Mouse (Mus musculus) layer of hippocampus, adult 8-10 months (tissue): ENCODE measurements around the gene 2010005H15Rik. TPM values are rescaled to one million over a fixed set of nuclear protein-coding genes. Genes with fewer than 3 reads are reported as not detected.
"Not testable (repeated sequence)": the region's sequence is repeated elsewhere in the genome, so short reads cannot be mapped to it uniquely, and the experiment has no call there.

ENCODE experiments used
- DNase-seq, 2 experiments: peaks; one replicate each; pipeline ENCODE4 v3.0.0; 2022; ENCODE audit warnings: low spot score in 2 of 2
- total RNA-seq, 4 experiments: library from RNA; stranded (reverse); gene quantifications; 2 replicates each; pipeline ENCODE4 v1.2.4; 2022

2010005H15Rik gene
- not detected for total RNA-seq

- not testable (repeated sequence) for DNase-seq
Measured at GRCm38 (mm10) chr16:36221168-36221567, at the start of gene 2010005H15Rik. Gene 2010005H15Rik, plus strand, starts transcription at chr16:36221468.

GRCm38 (mm10) chr16:36176108-36176507 lies 45.2 kb upstream of the 2010005H15Rik start:
- no peak for DNase-seq

GRCm38 (mm10) chr16:36179910-36180309 lies 41.4 kb upstream of the 2010005H15Rik start:
- DNase-seq, result no peak

GRCm38 (mm10) chr16:36183912-36184311 lies 37.4 kb upstream of the 2010005H15Rik start, which contains the start of gene Gm5483:
Gene Gm5483, plus strand, starts transcription at chr16:36184212.
- not testable (repeated sequence) for DNase-seq

DNA sequence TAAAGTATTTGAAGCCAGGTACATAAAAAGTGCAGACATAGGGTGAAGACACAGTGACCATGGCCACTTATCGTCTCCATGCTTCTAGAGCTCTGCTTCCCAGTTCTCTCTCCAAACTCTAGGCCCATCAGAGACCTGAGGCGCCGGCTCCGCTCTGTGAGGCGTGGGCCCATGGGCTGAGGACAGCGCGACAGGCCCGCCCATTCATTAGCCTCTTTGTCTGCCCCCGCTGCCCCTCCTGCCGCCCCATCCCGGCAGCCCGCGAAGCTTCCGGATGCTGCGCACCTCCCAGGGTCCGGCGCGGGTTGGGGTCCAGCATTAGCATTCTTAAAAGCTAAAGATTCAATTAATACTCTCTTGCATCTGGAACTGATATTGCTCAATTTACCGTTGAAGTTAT lies 22.0 kb upstream of the 2010005H15Rik start:
- DNase-seq, result no peak

- no peak for DNase-seq
Measured at GRCm38 (mm10) chr16:36203846-36204245, 17.4 kb upstream of the 2010005H15Rik start.

GRCm38 (mm10) chr16:36205684-36206083 lies 15.6 kb upstream of the 2010005H15Rik start:
- not testable (repeated sequence) for DNase-seq

DNA sequence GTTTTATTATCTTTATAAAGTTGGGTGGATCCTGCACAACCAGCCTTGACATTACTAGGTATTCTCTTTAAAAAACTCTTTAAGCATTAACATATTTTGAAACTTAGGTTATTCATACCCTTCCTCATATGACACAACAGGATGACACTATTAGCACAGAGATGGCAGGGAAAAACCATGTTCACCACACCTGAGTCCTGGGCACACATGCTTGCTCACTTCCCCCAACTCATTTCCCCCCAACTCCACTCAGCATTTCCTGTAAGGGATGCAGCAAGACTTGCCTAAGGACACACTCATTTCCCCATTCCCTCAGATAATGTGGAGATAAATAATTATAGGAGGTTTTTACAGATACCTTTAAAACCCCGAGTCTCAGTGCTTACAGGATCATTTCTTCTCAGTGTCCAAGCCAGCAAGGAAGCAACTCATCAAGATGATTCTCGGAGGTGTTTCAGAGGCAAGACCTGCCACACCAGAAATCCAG lies 11.3 kb upstream of the 2010005H15Rik start, which contains the start of gene Gm5416:
Gm5416 (plus strand) TSS at position 437 of the 487 bp plus-strand sequence.
- no peak for DNase-seq

DNA sequence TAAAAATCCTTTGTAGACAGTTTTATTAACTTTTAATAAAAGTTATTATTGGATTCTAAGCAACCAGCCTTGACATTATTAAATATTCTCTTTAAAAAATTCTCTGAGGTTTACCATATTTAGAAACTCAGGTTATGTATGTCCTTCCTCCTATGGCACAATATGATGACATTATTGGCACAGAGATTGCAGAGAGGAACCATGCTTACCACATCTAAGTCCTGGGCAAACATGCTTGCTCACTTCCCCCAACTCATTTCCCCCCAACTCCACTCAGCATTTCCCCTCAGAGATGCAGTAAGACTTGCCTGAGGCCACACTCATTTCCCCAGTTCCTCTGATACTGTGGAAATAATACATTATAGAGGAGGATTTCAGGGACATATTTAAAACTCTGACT lies 39.3 kb downstream of the 2010005H15Rik start:
- DNase-seq, result not testable (repeated sequence)

GRCm38 (mm10) chr16:36276796-36277195 lies 55.5 kb downstream of the 2010005H15Rik start, which contains the start of gene Stfa1:
Gene Stfa1, plus strand, starts transcription at chr16:36276951.
- not testable (repeated sequence) for DNase-seq

GRCm38 (mm10) chr16:36289140-36289539 lies 67.9 kb downstream of the 2010005H15Rik start:
- DNase-seq, result no peak

Other genes starting within 250 kb of the 2010005H15Rik start
- 100 to 1,000 TPM; 110 to 152 (median 124) TPM for gene Kpna1, start 242.7 kb upstream of the 2010005H15Rik start, total RNA-seq
- 1 to 10 TPM; 4.4 to 6.3 (median 4.9) TPM for gene Wdr5b, start 180.3 kb upstream of the 2010005H15Rik start, total RNA-seq
- 10 to 100 TPM; 79.8 to 84.1 (median 82.1) TPM for gene Fam162a, start 149.9 kb upstream of the 2010005H15Rik start, total RNA-seq
- gene Ccdc58, start 149.8 kb upstream of the 2010005H15Rik start, total RNA-seq, result 10 to 100 TPM; 19.7 to 30.9 (median 27.3) TPM
- not detected for gene Csta1, start 90.2 kb upstream of the 2010005H15Rik start, total RNA-seq
- gene Stfa2l1, start 64.7 kb upstream of the 2010005H15Rik start, total RNA-seq, result not detected
- not detected for gene Gm5483, start 37.3 kb upstream of the 2010005H15Rik start, total RNA-seq
- gene Gm5416, start 11.1 kb upstream of the 2010005H15Rik start, total RNA-seq, result not detected
- not detected for gene Stfa1, start 55.5 kb downstream of the 2010005H15Rik start, total RNA-seq
- not detected for gene BC117090, start 112.9 kb downstream of the 2010005H15Rik start, total RNA-seq
- not detected for gene BC100530, start 146.3 kb downstream of the 2010005H15Rik start, total RNA-seq
- not detected for gene Stfa2, start 187.0 kb downstream of the 2010005H15Rik start, total RNA-seq
- gene Stfa3, start 233.9 kb downstream of the 2010005H15Rik start, total RNA-seq, result not detected